ENCODE assay signal across 8 mouse cellular contexts in genomic region chr11:60208201-60208600, GRCm38 (mm10). TPM values are rescaled to one million over a fixed set of nuclear protein-coding genes. Genes with fewer than 3 reads are reported as not detected.
DNase-seq lines count a peak whose midpoint lies in the region; ATAC-seq lines count a peak whose summit lies in the region.

No protein-coding gene starts in this region.

- WGBS in heart, embryonic 16.5 days: 61% methylated on average over 6 of the region's 6 CpGs
- 55% methylated on average over 6 of the region's 6 CpGs for WGBS in embryonic facial prominence, embryonic 14.5 days
- WGBS in kidney, embryonic 14.5 days: 71% methylated on average over 6 of the region's 6 CpGs
- 69% methylated on average over 6 of the region's 6 CpGs for WGBS in midbrain, embryonic 15.5 days

- peaks cover 27% of the 10 kb centered on the region for H3K36me3 ChIP-seq in heart, embryonic 16.5 days (ENCODE audit: control insufficient read depth, insufficient read depth)
- peaks cover 40% of the 10 kb centered on the region for H3K36me3 ChIP-seq in embryonic facial prominence, embryonic 14.5 days (ENCODE audit: control insufficient read depth, insufficient read depth, low read length)
- peaks cover 39% of the 10 kb centered on the region for H3K36me3 ChIP-seq in kidney, embryonic 14.5 days (ENCODE audit: control insufficient read depth, insufficient read depth, low read length)
- H3K36me3 ChIP-seq in midbrain, embryonic 15.5 days (replicated peaks): no peaks in the 10 kb centered on the region; the same call in 1 of the 2 replicates

- no peaks in the 10 kb centered on the region for H3K27me3 ChIP-seq in heart, embryonic 16.5 days (ENCODE audit: control insufficient read depth, insufficient read depth, low read length)
- H3K27me3 ChIP-seq in embryonic facial prominence, embryonic 14.5 days (replicated peaks; ENCODE audit: control insufficient read depth, insufficient read depth, low read length): no peaks in the 10 kb centered on the region
- H3K27me3 ChIP-seq in kidney, embryonic 14.5 days (ENCODE audit: control insufficient read depth, insufficient read depth, low read length): no peaks in the 10 kb centered on the region
- no peaks in the 10 kb centered on the region for H3K27me3 ChIP-seq in midbrain, embryonic 15.5 days (replicated peaks)

- no peaks in the 10 kb centered on the region for H3K9me3 ChIP-seq in heart, embryonic 16.5 days (replicated peaks; ENCODE audit: control insufficient read depth, low read length)
- H3K9me3 ChIP-seq in embryonic facial prominence, embryonic 14.5 days (ENCODE audit: control insufficient read depth, low read length): no peaks in the 10 kb centered on the region
- no peaks in the 10 kb centered on the region for H3K9me3 ChIP-seq in kidney, embryonic 14.5 days (ENCODE audit: control insufficient read depth, low read length)
- no peaks in the 10 kb centered on the region for H3K9me3 ChIP-seq in midbrain, embryonic 15.5 days

- H3K27ac ChIP-seq in heart, embryonic 16.5 days (ENCODE audit: low read length): peak overlapping the region; percentile 91
- peak overlapping the region; percentile 78 for H3K27ac ChIP-seq in embryonic facial prominence, embryonic 14.5 days (replicated peaks; ENCODE audit: low read depth, low read length)
- no peak overlapping the region for H3K27ac ChIP-seq in kidney, embryonic 14.5 days (ENCODE audit: low read depth, low read length)
- H3K27ac ChIP-seq in midbrain, embryonic 15.5 days: peak overlapping the region; percentile 77

- H3K4me1 ChIP-seq in heart, embryonic 16.5 days (ENCODE audit: control insufficient read depth, insufficient read depth, low read length): peaks cover 45% of the 10 kb centered on the region
- peaks cover 41% of the 10 kb centered on the region for H3K4me1 ChIP-seq in embryonic facial prominence, embryonic 14.5 days (ENCODE audit: control insufficient read depth, insufficient read depth, low read length)
- peaks cover 54% of the 10 kb centered on the region for H3K4me1 ChIP-seq in kidney, embryonic 14.5 days (ENCODE audit: control insufficient read depth, insufficient read depth, low read length)
- peaks cover 63% of the 10 kb centered on the region for H3K4me1 ChIP-seq in midbrain, embryonic 15.5 days

- H3K9ac ChIP-seq in heart, embryonic 16.5 days (ENCODE audit: low read length): peak overlapping the region; percentile 70
- H3K9ac ChIP-seq in embryonic facial prominence, embryonic 14.5 days (ENCODE audit: low read depth, low read length): peak overlapping the region; percentile 60
- H3K9ac ChIP-seq in kidney, embryonic 14.5 days (ENCODE audit: low read depth, low read length): peak overlapping the region; percentile 50; the same call in 1 of the 2 replicates
- H3K9ac ChIP-seq in midbrain, embryonic 15.5 days: peak overlapping the region; percentile 15; the same call in 1 of the 2 replicates

- no peak for ATAC-seq in heart, embryonic 16.5 days (replicated peaks; ENCODE audit: extremely low read depth, insufficient read depth, low FRiP score)
- ATAC-seq in embryonic facial prominence, embryonic 14.5 days (ENCODE audit: low read depth): no peak
- no peak for ATAC-seq in kidney, embryonic 14.5 days (ENCODE audit: low FRiP score, low TSS enrichment)
- no peak for ATAC-seq in midbrain, embryonic 15.5 days (replicated peaks)

- H3K4me3 ChIP-seq in heart, embryonic 16.5 days (ENCODE audit: low read length): peak overlapping the region; percentile 53
- H3K4me3 ChIP-seq in embryonic facial prominence, embryonic 14.5 days (ENCODE audit: low read depth, low read length): peak overlapping the region; percentile 47
- H3K4me3 ChIP-seq in kidney, embryonic 14.5 days (ENCODE audit: low read length): peak overlapping the region; percentile 10; the same call in 1 of the 2 replicates
- H3K4me3 ChIP-seq in midbrain, embryonic 15.5 days: no peak overlapping the region

- peak overlapping the region; percentile 82 for H3K4me2 ChIP-seq in heart, embryonic 16.5 days (ENCODE audit: low read depth, low read length)
- H3K4me2 ChIP-seq in embryonic facial prominence, embryonic 14.5 days (ENCODE audit: low read depth, low read length): peak overlapping the region; percentile 83
- peak overlapping the region; percentile 67 for H3K4me2 ChIP-seq in kidney, embryonic 14.5 days (replicated peaks; ENCODE audit: low read depth, low read length)
- peak overlapping the region; percentile 61 for H3K4me2 ChIP-seq in midbrain, embryonic 15.5 days

- intact Hi-C loops in gastrocnemius, postnatal 36 days (cut with DNase I): no loop called here

- DNase-seq in heart, postnatal 4 days: no peak
- DNase-seq in embryonic facial prominence, embryonic 14.5 days (ENCODE audit: low spot score): no peak
- no peak for DNase-seq in gastrocnemius, postnatal 36 days
- no peak for DNase-seq in embryo, embryonic 10 days (ENCODE audit: low spot score)
- DNase-seq in layer of hippocampus, postnatal 14 days (ENCODE audit: low spot score in 2 of 2): no peak

RNA-seq across cellular contexts. Expression of gene Srebf1, which starts 14.2 kb away (rescaled TPM):
- polyA plus RNA-seq in heart, embryonic 16.5 days (2015; fragmentation: Nextera tagmentation; extraction: Ambion mirVana): 36.1 and 47.0 TPM in 2 replicates
- 10 to 100 TPM; 35.8 to 50.8 TPM for total RNA-seq in heart, postnatal 4 days (2021)
- 58.3 and 67.6 TPM in 2 replicates for polyA plus RNA-seq in embryonic facial prominence, embryonic 14.5 days (2014; fragmentation: Nextera tagmentation; extraction: Ambion mirVana)
- polyA plus RNA-seq in kidney, embryonic 14.5 days (2014; fragmentation: Nextera tagmentation; extraction: Ambion mirVana): 58.8 and 60.1 TPM in 2 replicates
- polyA plus RNA-seq in midbrain, embryonic 15.5 days (2015; fragmentation: Nextera tagmentation; extraction: Ambion mirVana): 37.0 and 38.3 TPM in 2 replicates
- 10 to 100 TPM; 18.4 to 21.0 TPM for total RNA-seq in gastrocnemius, postnatal 36 days (2021)
- total RNA-seq in layer of hippocampus, postnatal 14 days (2021): 10 to 100 TPM; 53.2 to 55.2 TPM

Comparison
In these comparisons a context has a peak if more than half of its experiments do, and no peak if none do; other contexts are left out.
1. H3K9ac ChIP-seq: peak in every context shown above with its lines; median percentile 70 in heart, embryonic 16.5 days; 60 in embryonic facial prominence, embryonic 14.5 days; 50 in kidney, embryonic 14.5 days; 15 in midbrain, embryonic 15.5 days.